Mouse (Mus musculus) liver, embryonic 14.5 days (tissue): ENCODE results near the gene Rufy3. TPM values are rescaled to one million over a fixed set of nuclear protein-coding genes. Genes with fewer than 3 reads are reported as not detected.

Source experiments
- ATAC-seq: fragments of 200-750 bp; cut with Nextera tagmentation; 2 replicates; pipeline ENCODE4 v1.8.0; 2017; ENCODE audit warnings: moderate number of reproducible peaks, mild to moderate bottlenecking, moderate library complexity; ENCODE audit not compliant: insufficient read depth
- DNase-seq, 3 experiments: peaks; one replicate each; pipeline ENCODE4 v3.0.0-alpha.2; 2012 to 2013; ENCODE audit warnings: low read depth in 3 of 3, low spot score in 3 of 3
- H3K27ac ChIP-seq: fragments of 300-500 bp; sonication (generic); 2 replicates; pipeline ENCODE4 v1.5.1; 2014; ENCODE audit warnings: moderate library complexity, mild to moderate bottlenecking, control low read depth, inconsistent platforms
- H3K27me3 ChIP-seq: fragments of 300-500 bp; sonication (generic); 2 replicates; pipeline ENCODE4 v1.6.1; 2014; ENCODE audit warnings: mild to moderate bottlenecking, low read length, moderate library complexity; ENCODE audit not compliant: control insufficient read depth, insufficient read depth
- H3K36me3 ChIP-seq: fragments of 300-500 bp; sonication (generic); replicated peaks from 2 replicates; pipeline ENCODE4 v1.6.1; 2014; ENCODE audit warnings: low read depth; ENCODE audit not compliant: control insufficient read depth, insufficient read depth
- H3K4me1 ChIP-seq, 2 experiments: fragments of 200-500 bp in 1 of 2; fragments of 300-500 bp in 1 of 2; sonication (generic) in 1 of 2; replicated peaks; 2 replicates each; pipeline ENCODE4 v1.6.1; 2012 to 2014; ENCODE audit warnings: antibody characterized with exemption in 1 of 2, inconsistent platforms in 1 of 2, low read length in 1 of 2; ENCODE audit not compliant: control insufficient read depth in 2 of 2, insufficient read depth in 2 of 2
- H3K4me2 ChIP-seq: fragments of 300-500 bp; sonication (generic); 2 replicates; pipeline ENCODE4 v1.6.1; 2014; ENCODE audit warnings: low read depth, mild to moderate bottlenecking, control low read depth, moderate library complexity
- H3K4me3 ChIP-seq, 2 experiments: fragments of 200-500 bp in 1 of 2; fragments of 300-500 bp in 1 of 2; sonication (generic) in 1 of 2; 2 replicates each; pipeline ENCODE4 v1.5.1; 2012 to 2014; ENCODE audit warnings: low read depth in 2 of 2, low read length in 2 of 2, mild to moderate bottlenecking in 2 of 2, control low read depth in 1 of 2, inconsistent platforms in 1 of 2, moderate library complexity in 1 of 2; ENCODE audit not compliant: insufficient read depth in 1 of 2
- H3K9ac ChIP-seq: fragments of 300-500 bp; sonication (generic); replicated peaks from 2 replicates; pipeline ENCODE4 v1.6.1; 2014; ENCODE audit warnings: mild to moderate bottlenecking, control low read depth, moderate library complexity
- H3K9me3 ChIP-seq: fragments of 300-500 bp; sonication (generic); 2 replicates; pipeline ENCODE4 v1.6.1; 2016; ENCODE audit warnings: low read length, mixed read lengths; ENCODE audit not compliant: control insufficient read depth
- CTCF ChIP-seq: IDR thresholded peaks from 2 replicates; pipeline ENCODE4 v1.5.1; 2016; ENCODE audit warnings: antibody characterized with exemption, low read depth, control low read depth
- EP300 ChIP-seq: IDR thresholded peaks from 2 replicates; pipeline ENCODE4 v1.6.1; 2016; ENCODE audit warnings: antibody characterized with exemption, low read depth
- WGBS: fragments of 180-500 bp; shearing (Covaris S2); extraction: QIAGEN DNeasy Blood & Tissue Kit; methylation state at CpG from one replicate; pipeline ENCODE4 v1.1.7; 2014; ENCODE audit not compliant: insufficient replicate concordance; 5-methylcytosine and 5-hydroxymethylcytosine counted together
- polyA plus RNA-seq, 2 experiments: library from polyadenylated mRNA; depleted of rRNA in 1 of 2; stranded (reverse) in 1 of 2; unstranded in 1 of 2; fragments of >200 nt; fragmentation: Nextera tagmentation in 1 of 2; extraction: Ambion mirVana in 1 of 2; gene quantifications; 2 replicates each; pipeline versions ENCODE4 v1.2.1 to v1.2.3; 2012 to 2014

Rufy3 gene
- polyA plus RNA-seq, 2 experiments: 3.5 to 4.1 TPM

GRCm38 (mm10) chr5:88586407-88587174 lies 21.8 kb downstream of the Rufy3 start:
- no peak overlapping the region for H3K4me3 ChIP-seq
- DNase-seq: no peak
- H3K9ac ChIP-seq: no peak overlapping the region
- no peak for TF ChIP-seq CTCF
- no peaks in the 10 kb centered on the region for H3K27me3 ChIP-seq
- ATAC-seq: no peak
- H3K36me3 ChIP-seq: no peaks in the 10 kb centered on the region
- no peak overlapping the region for H3K4me2 ChIP-seq
- H3K27ac ChIP-seq: no peak overlapping the region
- WGBS: 70% methylated on average over 7 of the region's 7 CpGs
- H3K9me3 ChIP-seq: no peaks in the 10 kb centered on the region
- peaks cover 2 to 8% of the 10 kb centered on the region in 2 experiments; a peak in 2 of 4 replicates for H3K4me1 ChIP-seq

DNA sequence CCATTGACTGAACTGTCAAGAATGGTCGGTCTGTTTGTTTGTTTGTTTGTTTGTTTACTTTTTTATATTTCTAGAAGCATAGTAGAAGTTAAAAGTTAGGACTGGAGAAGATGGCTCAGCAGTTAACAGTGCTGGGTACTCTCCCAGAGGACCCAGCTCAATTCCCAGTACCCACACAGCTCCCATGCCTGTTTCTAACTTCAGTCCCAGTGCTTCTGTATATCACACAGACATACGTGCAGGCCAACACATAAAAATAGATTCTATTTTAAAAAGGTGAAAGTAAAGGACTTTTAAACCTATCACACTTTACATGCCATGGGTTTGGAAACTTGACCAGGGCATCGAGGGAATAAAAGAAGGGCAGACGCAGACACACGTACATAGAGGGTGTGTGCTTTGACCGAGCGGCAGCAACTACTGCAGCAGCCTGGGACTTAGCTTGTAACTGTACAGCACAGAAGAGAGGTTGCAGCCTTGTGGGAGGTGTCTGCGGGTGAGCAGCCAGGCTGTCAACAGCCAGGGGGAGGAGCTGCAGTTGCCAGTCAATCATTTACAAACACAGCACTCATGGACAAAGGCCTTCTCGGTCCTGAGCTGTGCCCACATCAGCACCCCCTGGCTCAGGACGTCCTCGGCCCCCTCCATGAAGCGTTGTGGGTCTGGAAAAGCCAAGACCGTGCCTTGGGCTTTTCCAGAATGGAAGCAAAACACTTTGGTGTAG lies 22.5 kb downstream of the Rufy3 start:
- peak overlapping the region; percentile 28 for H3K4me2 ChIP-seq
- H3K36me3 ChIP-seq: no peaks in the 10 kb centered on the region
- no peaks in the 10 kb centered on the region for H3K27me3 ChIP-seq
- peaks cover 2 to 8% of the 10 kb centered on the region in 2 experiments; a peak in 2 of 4 replicates for H3K4me1 ChIP-seq
- no peaks in the 10 kb centered on the region for H3K9me3 ChIP-seq
- 48% methylated on average over 13 of the region's 13 CpGs for WGBS
- peak; percentile 78 for ATAC-seq
- TF ChIP-seq EP300 (no peak), CTCF (no peak)
- H3K9ac ChIP-seq: no peak overlapping the region
- H3K27ac ChIP-seq: no peak overlapping the region
- peak in 1 of 3 experiments; percentile 35 for DNase-seq
- H3K4me3 ChIP-seq: no peak overlapping the region

GRCm38 (mm10) chr5:88588481-88588880 lies 23.6 kb downstream of the Rufy3 start:
- DNase-seq: no peak
- H3K4me3 ChIP-seq: no peak overlapping the region
- WGBS: 55% methylated on average over 5 of the region's 5 CpGs

GRCm38 (mm10) chr5:88593421-88594172 lies 28.8 kb downstream of the Rufy3 start:
- no peaks in the 10 kb centered on the region for H3K36me3 ChIP-seq
- H3K4me1 ChIP-seq: peaks cover 8% of the 10 kb centered on the region in 2 experiments
- no peak overlapping the region for H3K27ac ChIP-seq
- peak; percentile 60 for ATAC-seq
- no peaks in the 10 kb centered on the region for H3K9me3 ChIP-seq
- no peaks in the 10 kb centered on the region for H3K27me3 ChIP-seq
- H3K4me3 ChIP-seq: peak overlapping the region; percentile 31 to 42
- DNase-seq: peak; percentile 27 to 30 (median 29)
- H3K4me2 ChIP-seq: peak overlapping the region; percentile 42; the same call in 1 of the 2 replicates
- 67% methylated on average over 13 of the region's 13 CpGs for WGBS
- no peak overlapping the region for H3K9ac ChIP-seq
- TF ChIP-seq CTCF: no peak
- TF ChIP-seq EP300: no peak

More at GRCm38 (mm10) chr5:88588481-88588880, 23.6 kb downstream of the Rufy3 start:
- Histone ChIP-seq H3K9ac (no peak overlapping the region), H3K4me2 (no peak overlapping the region), H3K4me1 (peaks cover 2 to 8% of the 10 kb centered on the region in 2 experiments; a peak in 2 of 4 replicates), H3K36me3 (no peaks in the 10 kb centered on the region), H3K27ac (no peak overlapping the region), H3K27me3 (no peaks in the 10 kb centered on the region), H3K9me3 (no peaks in the 10 kb centered on the region)
- ATAC-seq: no peak
- TF ChIP-seq EP300 (no peak), CTCF (no peak)
